Mouse (Mus musculus) bone marrow macrophage, adult 2 months (primary cell): ENCODE measurements at regions not wholly inside any gene's neighbourhood (a gene's known extent, or its start where the extent isn't known, plus 50 kb on each side); places are given as distances from the start of the nearest gene placed in this dataset.

Source experiments
- CTCF ChIP-seq: IDR thresholded peaks from 2 replicates; pipeline ENCODE4 v1.5.1; 2012; ENCODE audit warnings: low read depth, mild to moderate bottlenecking, low read length, moderate library complexity
- POLR2A ChIP-seq: IDR thresholded peaks from 2 replicates; pipeline ENCODE4 v1.6.1; 2012; ENCODE audit warnings: mild to moderate bottlenecking, low read depth, low read length, borderline replicate concordance

DNA sequence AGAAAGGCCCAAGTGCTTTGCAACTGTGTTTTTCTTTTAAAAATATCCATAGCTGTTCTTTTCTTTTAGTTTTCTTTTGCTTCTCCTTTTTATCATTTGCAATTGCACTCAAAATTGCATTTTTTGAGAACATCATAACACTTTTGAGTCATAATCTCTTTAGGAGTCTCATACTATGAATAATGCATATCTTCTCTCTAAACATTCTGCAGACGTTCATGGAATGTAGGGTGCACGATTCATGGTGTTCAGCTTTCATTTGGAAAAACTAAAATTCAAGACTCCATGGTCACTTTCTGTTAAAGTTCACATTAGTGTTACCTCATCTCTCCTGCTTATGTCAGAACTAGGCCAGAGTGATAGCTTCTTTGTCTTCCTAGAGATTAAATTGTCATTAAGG lies 200.8 kb upstream of the Stxbp5 start:
- TF ChIP-seq CTCF (no peak), POLR2A (no peak)
